Mouse (Mus musculus) liver, embryonic 14.5 days (tissue): ENCODE data around the gene Rsph1.

Experiments used
- CTCF ChIP-seq: IDR thresholded peaks from 2 replicates; pipeline ENCODE4 v1.5.1; 2016; ENCODE audit warnings: antibody characterized with exemption, low read depth, control low read depth
- EP300 ChIP-seq: IDR thresholded peaks from 2 replicates; pipeline ENCODE4 v1.6.1; 2016; ENCODE audit warnings: antibody characterized with exemption, low read depth

- TF ChIP-seq EP300 = no peak
- no peak for TF ChIP-seq CTCF
These were observed 52.6 kb downstream of the Rsph1 start for GRCm38 (mm10) chr17:31224591-31224990.
